Mouse (Mus musculus) urinary bladder, adult 2 months (tissue): Measurements from ENCODE around the gene S100g. TPM values are rescaled to one million over a fixed set of nuclear protein-coding genes. Genes with fewer than 3 reads are reported as not detected.

ENCODE experiments used
- DNase-seq: peaks from one replicate; pipeline ENCODE4 v3.0.0; 2022; ENCODE audit warnings: low spot score
- polyA plus RNA-seq: library from polyadenylated mRNA; depleted of rRNA; stranded (reverse); fragments of >200 nt; gene quantifications from 2 replicates; pipeline ENCODE4 v1.2.3, GENCODE M21; 2012; rRNA removed

Gene S100g
- not detected in 2 replicates for polyA plus RNA-seq

DNA sequence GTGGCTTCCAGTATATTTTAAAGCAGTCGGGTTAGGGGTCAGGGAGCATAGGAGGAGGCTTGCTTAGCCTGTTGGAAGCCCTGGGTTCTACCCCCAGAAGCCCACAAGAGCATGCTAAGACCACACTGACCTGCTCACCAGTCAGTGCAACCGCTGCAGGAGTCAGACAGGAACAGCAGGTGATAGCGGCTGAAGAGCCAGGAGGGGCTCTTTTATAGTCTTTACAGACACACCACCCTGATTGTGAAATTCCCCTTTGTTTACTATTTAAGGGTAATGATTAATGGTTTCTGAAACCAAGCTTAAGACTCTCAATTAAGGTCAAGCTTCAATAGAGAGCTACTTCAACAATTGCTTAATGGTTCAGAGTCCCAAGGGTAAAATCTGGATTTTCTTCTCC, at the start of gene S100g:
Gene S100g, minus strand, starts transcription at position 217 of the 400 bp plus-strand sequence.
- no peak for DNase-seq

- no peak for DNase-seq
Observed at GRCm38 (mm10) chrX:162992121-162992520, 27.7 kb upstream of the S100g start.

DNA sequence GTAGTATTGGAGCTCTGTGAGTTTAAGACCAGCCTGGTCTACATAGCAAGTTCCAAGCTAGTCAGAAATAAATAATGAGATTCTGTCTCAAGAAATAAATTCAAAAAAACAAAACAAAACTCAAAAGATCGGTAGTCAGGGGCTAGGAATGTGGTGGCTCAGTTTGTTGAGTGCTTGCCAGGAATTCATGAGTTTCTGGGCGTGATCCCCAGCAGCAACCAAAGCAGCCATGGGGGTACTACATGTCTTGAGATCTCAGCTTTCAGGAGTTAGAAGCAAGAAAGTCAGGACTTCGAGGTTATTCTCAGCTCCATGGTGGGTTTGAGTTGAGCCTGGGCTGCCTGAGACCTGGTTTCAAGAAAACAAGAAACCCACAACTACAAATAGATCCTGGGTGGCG, 27.0 kb upstream of the S100g start:
- no peak for DNase-seq

GRCm38 (mm10) chrX:162986876-162987495, 22.6 kb upstream of the S100g start:
- DNase-seq, result no peak

DNA sequence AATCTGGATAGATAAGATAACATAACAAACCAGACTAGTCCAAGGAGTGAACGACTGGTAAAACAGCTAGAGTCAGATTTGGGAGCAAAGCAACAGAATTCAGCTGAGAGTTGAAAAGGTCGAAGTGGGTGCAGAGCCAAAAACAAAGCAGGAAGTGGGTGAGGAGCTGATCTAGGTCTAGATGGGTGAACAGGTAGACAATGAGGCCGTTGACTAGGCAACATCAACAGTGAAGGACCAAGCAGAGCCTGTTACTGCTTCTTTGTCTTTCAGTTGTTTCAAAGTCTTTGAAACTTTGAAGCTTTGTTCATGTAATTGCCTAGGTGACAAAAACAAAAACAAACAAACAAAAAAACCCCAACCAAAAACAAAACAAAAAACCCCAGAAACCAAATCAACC, 11.8 kb upstream of the S100g start:
- DNase-seq, result no peak

- no peak for DNase-seq
Observed at GRCm38 (mm10) chrX:162967456-162967855, 3.1 kb upstream of the S100g start.

- no peak for DNase-seq
Observed at GRCm38 (mm10) chrX:162963840-162964239, 559 bp downstream of the S100g start.

GRCm38 (mm10) chrX:162957921-162958320, 6.5 kb downstream of the S100g start:
- DNase-seq, result no peak

DNA sequence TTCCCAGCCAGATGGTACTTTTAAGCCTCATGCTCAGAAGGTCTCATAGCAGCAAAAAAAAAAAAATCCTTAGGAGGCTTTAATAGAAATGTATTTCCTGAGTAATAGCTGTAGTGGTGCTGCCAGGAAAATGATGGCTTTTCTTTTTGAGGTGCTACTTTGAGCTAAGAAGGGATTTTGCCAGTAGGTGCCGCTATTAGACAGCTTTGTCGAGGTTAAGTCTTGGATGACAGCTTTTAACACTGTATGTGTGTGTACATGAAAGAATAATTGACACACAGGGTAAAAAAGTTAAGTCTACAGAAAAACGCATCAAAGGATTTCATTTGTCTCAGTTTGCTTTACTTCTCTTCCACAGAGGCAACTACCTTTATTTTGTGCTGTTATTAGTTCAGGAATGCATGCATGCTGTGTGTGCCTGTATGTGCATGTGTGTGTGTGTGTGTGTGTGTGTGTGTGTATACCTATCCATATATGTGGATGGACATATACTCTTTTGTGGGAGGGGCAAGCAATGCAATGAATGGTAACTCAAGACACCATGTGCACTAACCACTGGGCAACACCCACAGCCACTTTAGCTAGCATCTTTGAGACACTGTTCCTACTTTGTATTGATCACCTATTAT, 14.5 kb downstream of the S100g start:
- DNase-seq, result no peak

- no peak for DNase-seq
Observed at GRCm38 (mm10) chrX:162942027-162942426, 22.4 kb downstream of the S100g start.

DNA sequence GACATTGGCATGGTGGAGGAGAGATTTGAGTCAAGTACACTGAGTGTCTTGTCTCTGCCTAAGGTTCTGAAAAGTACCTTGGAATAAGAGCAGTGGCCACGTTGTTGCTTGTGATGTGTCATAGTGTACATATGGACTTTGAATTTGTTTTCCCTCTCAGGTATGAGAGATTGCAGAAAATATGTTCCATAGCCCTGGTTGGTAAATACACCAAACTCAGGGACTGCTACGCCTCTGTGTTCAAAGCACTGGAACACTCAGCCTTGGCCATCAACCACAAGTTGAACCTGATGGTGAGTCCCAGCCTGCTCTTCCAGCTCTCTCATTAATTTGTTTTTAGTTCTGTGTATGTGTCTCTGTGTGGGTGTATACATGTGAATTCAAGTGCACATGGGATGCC, 32.9 kb downstream of the S100g start:
- no peak for DNase-seq

DNA sequence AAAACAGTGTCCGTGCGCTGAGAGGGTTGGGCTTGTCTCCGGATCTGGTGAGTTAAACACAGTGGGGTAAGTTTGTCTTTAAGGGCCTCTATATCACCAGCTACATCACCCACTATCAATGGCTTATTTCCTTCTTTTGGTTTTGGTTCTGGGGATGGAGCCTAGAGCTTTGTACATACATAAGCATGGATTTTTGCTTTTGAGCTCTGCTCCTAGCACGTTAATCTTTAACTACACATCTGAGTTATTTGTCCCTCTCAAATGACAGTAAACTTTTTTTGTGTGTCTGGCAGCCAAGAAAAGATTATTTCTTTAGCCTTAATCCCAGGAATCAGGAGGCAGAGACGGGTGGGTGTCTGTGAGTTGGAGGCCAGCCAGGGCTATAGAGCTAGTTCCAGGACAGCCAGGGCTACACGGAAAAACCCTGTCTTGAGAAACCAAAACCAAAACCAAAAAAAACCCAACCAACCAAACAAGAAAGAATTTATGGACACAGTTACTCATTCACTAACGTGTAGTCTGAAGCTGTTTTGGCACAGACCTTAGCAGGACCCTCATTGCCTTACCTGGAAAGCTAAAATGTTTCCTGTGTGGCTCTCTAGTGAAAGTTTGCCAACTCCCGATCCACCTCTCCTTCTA, 42.8 kb downstream of the S100g start:
- no peak for DNase-seq

GRCm38 (mm10) chrX:162915697-162916096, 48.7 kb downstream of the S100g start:
- no peak for DNase-seq

GRCm38 (mm10) chrX:162913651-162914050, 50.7 kb downstream of the S100g start:
- DNase-seq, result no peak

Other genes with a start within 250 kb of the S100g start
- gene Rbbp7, start 204.2 kb downstream of the S100g start, polyA plus RNA-seq, result 227 and 245 TPM in 2 replicates
- gene Txlng, start 135.1 kb downstream of the S100g start, polyA plus RNA-seq, result 15.5 and 17.4 TPM in 2 replicates
- 50.7 and 54.2 TPM in 2 replicates for gene Syap1, start 76.2 kb downstream of the S100g start, polyA plus RNA-seq
- 54.9 and 61.5 TPM in 2 replicates for gene Ctps2, start 63.4 kb downstream of the S100g start, polyA plus RNA-seq